Mouse (Mus musculus) Patski (cell line): ENCODE results near the gene Plekhh3. TPM values are rescaled to one million over a fixed set of nuclear protein-coding genes. Genes with fewer than 3 reads are reported as not detected.
A peak's percentile ranks its signal among the peaks of the same experiment; 100 is the strongest.
"Not testable (repeated sequence)": the region's sequence is repeated elsewhere in the genome, so short reads cannot be mapped to it uniquely, and the experiment has no call there.

Source experiments
- ATAC-seq: fragments of 100-300 bp; one replicate; pipeline ENCODE4 v1.8.0; 2021
- CTCF ChIA-PET: fragments of 350-600 bp; sonication (Branson Sonifier 250); formaldehyde crosslinking; loops from one replicate; lab custom pipeline; 2022; ENCODE audit warnings: inconsistent platforms; lab: Charles Lee
- POLR2A ChIA-PET: fragments of 350-600 bp; sonication (Branson Sonifier 250); formaldehyde crosslinking; loops from one replicate; lab custom pipeline; 2022; ENCODE audit warnings: antibody characterized with exemption, inconsistent platforms; lab: Charles Lee
- DNase-seq: peaks from one replicate; pipeline ENCODE4 v3.0.0-alpha.2; 2011; ENCODE audit warnings: low read depth, low spot score
- H3K27me3 ChIP-seq: fragments of 371-371 bp; one replicate; pipeline ENCODE4 v1.5.1; 2021
- CTCF ChIP-seq: fragments of 100-300 bp; IDR thresholded peaks from one replicate; pipeline ENCODE4 v1.5.1; 2021
- in situ Hi-C: fragments of 300-500 bp; cut with MboI; formaldehyde crosslinking; loops from 3 replicates; pipeline ENCODE4 v1.11.1; 2018; ENCODE audit warnings: low pct_unique_long_range_greater_than_20kb, mixed read lengths
- polyA plus RNA-seq: library from polyadenylated mRNA; unstranded; gene quantifications from one replicate; pipeline ENCODE4 v1.2.3, GENCODE M21; 2021

The Plekhh3 gene
- polyA plus RNA-seq, 1 experiment from 2014 or later, result 33.3 TPM

- POLR2A ChIA-PET, result interaction anchor here (1.0 to 1.9 kb wide), 2 partner anchors 11 to 51 kb away, joined by 3 to 5 read pairs; partner anchors contain the start of genes Retreg3 and Tubg1
- H3K27me3 ChIP-seq, result no peaks in the 10 kb centered on the region
- no peak for TF ChIP-seq CTCF
- CTCF ChIA-PET, result interaction anchor here (1.5 kb wide), 1 partner anchor 8 kb away, joined by 3 read pairs; no protein-coding TSS in a partner anchor
- no peak for DNase-seq
- ATAC-seq, result peak; percentile 12
- in situ Hi-C loops, result no loop called here
Observed at GRCm38 (mm10) chr11:101130056-101130756, 40.9 kb downstream of the Plekhh3 start.

- ChIA-PET POLR2A (interaction anchor here (0.6 to 1.0 kb wide), 3 partner anchors 9 to 150 kb away, joined by 3 to 5 read pairs (median 3); no protein-coding TSS in a partner anchor), CTCF (interaction anchor here (1.3 kb wide), 1 partner anchor 48 kb away, joined by 3 read pairs; no protein-coding TSS in a partner anchor)
- ATAC-seq, result peak; percentile 39
- in situ Hi-C loops, result no loop called here
- no peak for DNase-seq
- H3K27me3 ChIP-seq, result no peaks in the 10 kb centered on the region
- TF ChIP-seq CTCF, result no peak
Observed at GRCm38 (mm10) chr11:101128996-101129577, 42.1 kb downstream of the Plekhh3 start.

- ChIA-PET POLR2A (interaction anchor here (0.8 kb wide), 1 partner anchor 31 kb away, joined by 4 read pairs; no protein-coding TSS in a partner anchor), CTCF (interaction anchor here (0.9 kb wide), 1 partner anchor 49 kb away, joined by 4 read pairs; no protein-coding TSS in a partner anchor)
- DNase-seq (no peak), ATAC-seq (no peak)
- in situ Hi-C loops, result no loop called here
- TF ChIP-seq CTCF, result no peak
- no peaks in the 10 kb centered on the region for H3K27me3 ChIP-seq
Observed at GRCm38 (mm10) chr11:101127075-101127474, 44.1 kb downstream of the Plekhh3 start.

- CTCF ChIA-PET, in situ Hi-C loops, H3K27me3 ChIP-seq, POLR2A ChIA-PET, ATAC-seq, DNase-seq: not testable (repeated sequence)
Observed at GRCm38 (mm10) chr11:101125008-101125407, 46.1 kb downstream of the Plekhh3 start.

- CTCF ChIA-PET, ATAC-seq, POLR2A ChIA-PET, DNase-seq, H3K27me3 ChIP-seq, in situ Hi-C loops: not testable (repeated sequence)
Observed at GRCm38 (mm10) chr11:101124494-101124893, 46.7 kb downstream of the Plekhh3 start.

- CTCF ChIA-PET, result interaction anchor here (1.6 to 2.6 kb wide), 3 partner anchors 15 to 55 kb away, joined by 4 to 5 read pairs (median 5); partner anchors contain the start of gene Ccr10
- DNase-seq (no peak), ATAC-seq (peak; percentile 4)
- no peak for TF ChIP-seq CTCF
- H3K27me3 ChIP-seq, result no peaks in the 10 kb centered on the region
- in situ Hi-C loops, result no loop called here
- POLR2A ChIA-PET, result interaction anchor here (0.6 kb wide), 1 partner anchor 147 kb away, joined by 3 read pairs; no protein-coding TSS in a partner anchor
Observed at GRCm38 (mm10) chr11:101120545-101121188, 50.5 kb downstream of the Plekhh3 start.

- CTCF ChIA-PET, result interaction anchor here (1.6 to 2.6 kb wide), 3 partner anchors 14 to 55 kb away, joined by 4 to 5 read pairs (median 5); partner anchors contain the start of gene Ccr10
- TF ChIP-seq CTCF, result no peak
- ATAC-seq (peak; percentile 82), DNase-seq (peak; percentile 97)
- in situ Hi-C loops, result no loop called here
- H3K27me3 ChIP-seq, result no peaks in the 10 kb centered on the region
- POLR2A ChIA-PET, result interaction anchor here (0.6 to 2.2 kb wide), 7 partner anchors 11 to 196 kb away, joined by 3 to 8 read pairs (median 4); partner anchors contain the start of genes Mlx, Plekhh3, Psmc3ip and Psme3
Observed at GRCm38 (mm10) chr11:101119761-101120544, 51.2 kb downstream of the Plekhh3 start, which contains the start of the genes Retreg3 and Tubg1. Retreg3 (minus strand) TSS chr11:101119893. Tubg1 (plus strand) TSS chr11:101119938.

GRCm38 (mm10) chr11:101119131-101119760 is 51.9 kb downstream of the Plekhh3 start:
- no peak for TF ChIP-seq CTCF
- in situ Hi-C loops, result no loop called here
- CTCF ChIA-PET, result interaction anchor here (1.2 to 1.6 kb wide), 3 partner anchors 14 to 55 kb away, joined by 3 to 5 read pairs (median 4); no protein-coding TSS in a partner anchor
- no peaks in the 10 kb centered on the region for H3K27me3 ChIP-seq
- POLR2A ChIA-PET, result interaction anchor here (0.6 to 2.2 kb wide), 6 partner anchors 11 to 197 kb away, joined by 3 to 8 read pairs (median 4); partner anchors contain the start of genes Mlx, Plekhh3, Psmc3ip and Psme3
- DNase-seq (no peak), ATAC-seq (peak; percentile 21)

GRCm38 (mm10) chr11:101118105-101118504 is 53.0 kb downstream of the Plekhh3 start:
- ATAC-seq (no peak), DNase-seq (no peak)
- TF ChIP-seq CTCF, result no peak
- in situ Hi-C loops, result no loop called here
- H3K27me3 ChIP-seq, result no peaks in the 10 kb centered on the region
- CTCF ChIA-PET, result interaction anchor here (1.2 to 1.6 kb wide), 5 partner anchors 13 to 56 kb away, joined by 3 to 4 read pairs (median 3); partner anchors contain the start of gene Psmc3ip
- POLR2A ChIA-PET, result interaction anchor here (0.7 to 2.2 kb wide), 3 partner anchors 23 to 54 kb away, joined by 4 to 8 read pairs (median 4); partner anchors contain the start of genes Plekhh3 and Psmc3ip
